Mouse (Mus musculus) ES-E14 (cell line): Measurements from ENCODE around the gene Tor3a. TPM values are rescaled to one million over a fixed set of nuclear protein-coding genes. Genes with fewer than 3 reads are reported as not detected.

Experiments
- DNase-seq: peaks from one replicate; pipeline ENCODE4 v3.0.0-alpha.2; 2013; ENCODE audit warnings: low read depth, low spot score
- H3K27ac ChIP-seq: 2 replicates; pipeline ENCODE4 v1.5.1; 2012; ENCODE audit warnings: low read depth, mild to moderate bottlenecking, low read length, moderate library complexity, mixed read lengths; ENCODE audit not compliant: poor library complexity, insufficient read depth, severe bottlenecking
- H3K36me3 ChIP-seq: 2 replicates; pipeline ENCODE4 v1.6.1; 2012; ENCODE audit warnings: mild to moderate bottlenecking, low read length, moderate library complexity, mixed read lengths; ENCODE audit not compliant: control insufficient read depth, poor library complexity, insufficient read depth, severe bottlenecking
- H3K4me1 ChIP-seq, 2 experiments: fragments of 150-350 bp in 1 of 2; sonication (generic) in 1 of 2; 2 replicates each; pipeline ENCODE4 v1.6.1; 2012; ENCODE audit warnings: low read length in 2 of 2, mild to moderate bottlenecking in 1 of 2, mixed read lengths in 1 of 2; ENCODE audit not compliant: control insufficient read depth in 2 of 2, insufficient read depth in 2 of 2, poor library complexity in 1 of 2
- H3K4me3 ChIP-seq, 2 experiments: fragments of 150-350 bp in 1 of 2; sonication (generic) in 1 of 2; 2 replicates each; pipeline ENCODE4 v1.5.1; 2012; ENCODE audit warnings: low read length in 2 of 2, low read depth in 1 of 2, mild to moderate bottlenecking in 1 of 2, mixed read lengths in 1 of 2; ENCODE audit not compliant: insufficient read depth in 1 of 2, poor library complexity in 1 of 2, severe bottlenecking in 1 of 2
- H3K9ac ChIP-seq: 2 replicates; pipeline ENCODE4 v1.6.1; 2012; ENCODE audit warnings: low read depth, mild to moderate bottlenecking, low read length, mixed read lengths; ENCODE audit not compliant: poor library complexity, insufficient read depth, severe bottlenecking
- H3K9me3 ChIP-seq: fragments of 150-350 bp; sonication (generic); 2 replicates; pipeline ENCODE4 v1.6.1; 2012; ENCODE audit warnings: low read depth, mild to moderate bottlenecking, low read length; ENCODE audit not compliant: control insufficient read depth, insufficient read depth
- CHD2 ChIP-seq: IDR thresholded peaks from 2 replicates; pipeline ENCODE4 v1.6.1; 2014; ENCODE audit warnings: mild to moderate bottlenecking, low read depth, low read length, inconsistent platforms
- HCFC1 ChIP-seq: IDR thresholded peaks from 2 replicates; pipeline ENCODE4 v1.6.1; 2012; ENCODE audit warnings: low read length, inconsistent platforms, borderline replicate concordance; ENCODE audit not compliant: insufficient read depth
- MAFK ChIP-seq: IDR thresholded peaks from 2 replicates; pipeline ENCODE4 v1.6.1; 2014; ENCODE audit warnings: mild to moderate bottlenecking, low read depth, low read length, inconsistent platforms; ENCODE audit not compliant: insufficient read depth
- ZC3H11A ChIP-seq: IDR thresholded peaks from 2 replicates; pipeline ENCODE4 v1.6.1; 2012; ENCODE audit warnings: low read depth, mild to moderate bottlenecking, inconsistent platforms, low read length, borderline replicate concordance
- ZNF384 ChIP-seq: IDR thresholded peaks from 2 replicates; pipeline ENCODE4 v1.6.1; 2012; ENCODE audit warnings: low read depth, low read length, inconsistent platforms
- in situ Hi-C, 2 experiments: fragments of 600-800 bp; cut with MboI; formaldehyde crosslinking; loops; one replicate each; pipeline ENCODE4 v1.15.1; 2025; ENCODE audit warnings: low sequenced_read_pairs in 2 of 2, inconsistent platforms in 1 of 2; ENCODE audit not compliant: unreplicated experiment in 2 of 2
- total RNA-seq: library from RNA; depleted of rRNA; stranded (reverse); fragments of 300-350 nt; gene quantifications from 2 replicates; pipeline ENCODE4 v1.2.3, GENCODE M21; 2012

Gene Tor3a
- total RNA-seq, 1 experiment = 17.2 TPM

DNA sequence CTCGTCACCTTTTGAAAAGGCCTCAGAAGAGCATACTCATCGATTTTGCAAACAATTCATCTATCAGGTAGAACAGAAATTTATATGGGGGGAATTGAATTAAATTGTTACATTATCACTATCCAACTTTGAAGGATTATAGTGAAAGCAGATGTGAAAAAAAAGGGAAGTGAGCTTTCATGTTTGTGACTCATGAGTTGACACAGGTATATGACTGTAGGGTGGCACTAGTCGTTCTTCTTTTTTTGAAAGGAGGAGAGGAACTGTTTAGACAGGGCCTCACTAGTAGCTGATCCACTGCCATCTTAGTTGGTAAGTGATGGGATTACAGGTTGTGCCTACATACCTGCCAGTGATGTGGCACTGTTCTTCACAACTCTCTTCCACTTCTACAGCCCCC, 34.5 kb upstream of the Tor3a start:
- Histone ChIP-seq H3K9me3 (no peaks in the 10 kb centered on the region), H3K36me3 (no peaks in the 10 kb centered on the region), H3K4me1 (peaks cover 0 to 2% of the 10 kb centered on the region in 2 experiments; a peak in 1 of 4 replicates), H3K27ac (no peak overlapping the region), H3K4me3 (no peak overlapping the region), H3K9ac (no peak overlapping the region)
- DNase-seq = no peak
- in situ Hi-C loops = no loop called here
- TF ChIP-seq MAFK (no peak), ZC3H11A (no peak), HCFC1 (no peak), CHD2 (no peak), ZNF384 (no peak)

DNA sequence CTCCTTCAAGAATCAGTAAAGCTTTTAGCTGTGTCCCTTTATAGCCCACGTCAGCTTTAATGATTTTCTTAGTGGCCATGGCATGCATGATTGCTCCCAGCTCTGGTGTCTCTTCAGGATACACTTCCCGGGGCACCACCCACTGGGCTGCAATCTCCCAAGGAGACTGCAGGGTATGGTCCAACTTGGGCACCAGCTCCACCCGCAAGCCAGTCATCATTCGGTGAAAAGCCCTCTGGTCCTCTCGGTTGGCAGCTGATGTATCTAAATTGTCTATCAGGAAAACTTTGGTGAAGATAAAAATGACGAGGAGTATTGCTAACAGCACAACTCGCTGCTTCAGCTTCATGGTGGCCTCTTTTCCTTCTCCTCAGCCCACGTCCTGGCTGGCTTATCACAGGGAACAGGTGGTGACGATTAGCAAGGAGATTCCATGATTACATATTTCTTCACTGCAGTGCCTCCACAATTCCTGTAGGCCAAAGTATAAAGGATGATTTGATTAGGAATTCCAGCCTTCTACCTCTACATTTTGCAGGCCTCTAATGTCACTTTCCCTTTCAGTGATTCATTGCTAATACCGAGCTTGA, 31.6 kb upstream of the Tor3a start:
- in situ Hi-C loops = no loop called here
- peaks cover 3% of the 10 kb centered on the region; the same call in 1 of the 2 replicates for H3K36me3 ChIP-seq
- H3K4me1 ChIP-seq = peaks cover 0 to 2% of the 10 kb centered on the region in 2 experiments; a peak in 1 of 4 replicates

DNA sequence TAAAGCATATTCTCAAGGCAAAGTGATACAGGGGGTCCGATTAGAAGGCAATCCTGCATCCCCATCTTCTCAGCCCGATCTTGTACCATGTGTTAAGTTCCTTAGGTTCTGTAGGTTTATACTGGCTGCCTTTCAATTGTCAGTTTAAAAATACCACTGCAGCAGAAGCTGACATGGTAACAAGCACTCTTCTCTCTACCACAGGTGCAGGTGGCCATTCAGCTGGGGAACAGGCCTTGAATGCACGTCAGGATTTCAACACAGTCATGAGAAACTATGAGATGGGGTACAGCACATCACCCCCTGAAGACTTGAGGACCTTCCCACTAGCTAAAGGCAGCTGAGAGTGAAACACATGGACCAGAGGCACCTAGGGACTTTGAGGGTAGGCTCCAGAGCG, 29.3 kb upstream of the Tor3a start:
- in situ Hi-C loops = no loop called here

More for the DNA sequence above, 31.6 kb upstream of the Tor3a start:
- Histone ChIP-seq H3K27ac (no peak overlapping the region), H3K9ac (no peak overlapping the region), H3K9me3 (no peaks in the 10 kb centered on the region), H3K4me3 (no peak overlapping the region)
- TF ChIP-seq ZC3H11A (no peak), ZNF384 (no peak), HCFC1 (no peak), CHD2 (no peak), MAFK (no peak)
- DNase-seq = no peak

GRCm38 (mm10) chr1:156702151-156702550, 28.0 kb upstream of the Tor3a start:
- peaks cover 3% of the 10 kb centered on the region for H3K36me3 ChIP-seq
- in situ Hi-C loops = no loop called here

More for the DNA sequence above, 29.3 kb upstream of the Tor3a start:
- Histone ChIP-seq H3K9me3 (no peaks in the 10 kb centered on the region), H3K36me3 (peaks cover 3% of the 10 kb centered on the region), H3K27ac (no peak overlapping the region), H3K9ac (no peak overlapping the region), H3K4me1 (no peaks in the 10 kb centered on the region), H3K4me3 (no peak overlapping the region)
- TF ChIP-seq MAFK = no peak
- TF ChIP-seq CHD2 = no peak
- TF ChIP-seq ZC3H11A = no peak
- no peak for TF ChIP-seq HCFC1
- no peak for TF ChIP-seq ZNF384
- no peak for DNase-seq

More at GRCm38 (mm10) chr1:156702151-156702550, 28.0 kb upstream of the Tor3a start:
- TF ChIP-seq ZNF384 (no peak), ZC3H11A (no peak)
- H3K4me3 ChIP-seq = no peak overlapping the region
- no peaks in the 10 kb centered on the region for H3K4me1 ChIP-seq
- H3K9me3 ChIP-seq = no peaks in the 10 kb centered on the region
- no peak for DNase-seq
- H3K27ac ChIP-seq = no peak overlapping the region
- no peak overlapping the region for H3K9ac ChIP-seq
